Mouse (Mus musculus) limb, embryonic 14.5 days (tissue): ENCODE results near the gene Tmem221. TPM values are rescaled to one million over a fixed set of nuclear protein-coding genes. Genes with fewer than 3 reads are reported as not detected.

Experiments used
- ATAC-seq: fragments of 200-750 bp; cut with Nextera tagmentation; 2 replicates; pipeline ENCODE4 v1.8.0; 2017; ENCODE audit warnings: low read depth, moderate number of reproducible peaks, moderate TSS enrichment; ENCODE audit not compliant: low FRiP score
- DNase-seq: peaks from one replicate; pipeline ENCODE4 v3.0.0-alpha.2; 2015; ENCODE audit warnings: low spot score
- H3K27ac ChIP-seq: fragments of 300-500 bp; sonication (generic); replicated peaks from 2 replicates; pipeline ENCODE4 v1.5.1; 2014; ENCODE audit warnings: low read depth, mild to moderate bottlenecking, low read length, moderate library complexity, mixed read lengths
- H3K27me3 ChIP-seq: fragments of 300-500 bp; sonication (generic); 2 replicates; pipeline ENCODE4 v1.6.1; 2014; ENCODE audit warnings: low read length, mixed read lengths; ENCODE audit not compliant: control insufficient read depth, insufficient read depth
- H3K36me3 ChIP-seq: fragments of 300-500 bp; sonication (generic); 2 replicates; pipeline ENCODE4 v1.6.1; 2014; ENCODE audit warnings: mild to moderate bottlenecking, low read length, moderate library complexity, mixed read lengths; ENCODE audit not compliant: control insufficient read depth, insufficient read depth
- H3K4me1 ChIP-seq: fragments of 300-500 bp; sonication (generic); 2 replicates; pipeline ENCODE4 v1.6.1; 2014; ENCODE audit warnings: antibody characterized with exemption, low read length, mixed read lengths; ENCODE audit not compliant: control insufficient read depth, insufficient read depth
- H3K4me2 ChIP-seq: fragments of 300-500 bp; sonication (generic); replicated peaks from 2 replicates; pipeline ENCODE4 v1.6.1; 2014; ENCODE audit warnings: low read depth, mild to moderate bottlenecking, low read length, moderate library complexity; ENCODE audit not compliant: severe bottlenecking
- H3K4me3 ChIP-seq: fragments of 300-500 bp; sonication (generic); replicated peaks from 2 replicates; pipeline ENCODE4 v1.5.1; 2014; ENCODE audit warnings: low read length
- H3K9ac ChIP-seq: fragments of 300-500 bp; sonication (generic); 2 replicates; pipeline ENCODE4 v1.6.1; 2014; ENCODE audit warnings: mild to moderate bottlenecking, low read depth, low read length, moderate library complexity; ENCODE audit not compliant: severe bottlenecking
- H3K9me3 ChIP-seq: fragments of 300-500 bp; sonication (generic); 2 replicates; pipeline ENCODE4 v1.6.1; 2016; ENCODE audit warnings: low read length; ENCODE audit not compliant: control insufficient read depth
- POLR2A ChIP-seq: fragments of 200-500 bp; IDR thresholded peaks from 2 replicates; pipeline ENCODE4 v1.8.0; 2012; ENCODE audit warnings: inconsistent platforms, mild to moderate bottlenecking, moderate library complexity, borderline replicate concordance; ENCODE audit not compliant: insufficient read depth, insufficient read length; ENCODE audit errors: extremely low read depth
- WGBS: fragments of 180-500 bp; shearing (Covaris S2); extraction: QIAGEN DNeasy Blood & Tissue Kit; methylation state at CpG from one replicate; pipeline ENCODE4 v1.1.7; 2014; 5-methylcytosine and 5-hydroxymethylcytosine counted together
- polyA plus RNA-seq, 2 experiments: library from polyadenylated mRNA; depleted of rRNA in 1 of 2; stranded (reverse) in 1 of 2; unstranded in 1 of 2; fragments of >200 nt; fragmentation: Nextera tagmentation in 1 of 2; extraction: Ambion mirVana in 1 of 2; gene quantifications; 2 replicates each; pipeline versions ENCODE4 v1.2.1 to v1.2.3; 2012 to 2014

Gene Tmem221
- polyA plus RNA-seq, 2 experiments = 0.34 to 0.89 TPM

DNA sequence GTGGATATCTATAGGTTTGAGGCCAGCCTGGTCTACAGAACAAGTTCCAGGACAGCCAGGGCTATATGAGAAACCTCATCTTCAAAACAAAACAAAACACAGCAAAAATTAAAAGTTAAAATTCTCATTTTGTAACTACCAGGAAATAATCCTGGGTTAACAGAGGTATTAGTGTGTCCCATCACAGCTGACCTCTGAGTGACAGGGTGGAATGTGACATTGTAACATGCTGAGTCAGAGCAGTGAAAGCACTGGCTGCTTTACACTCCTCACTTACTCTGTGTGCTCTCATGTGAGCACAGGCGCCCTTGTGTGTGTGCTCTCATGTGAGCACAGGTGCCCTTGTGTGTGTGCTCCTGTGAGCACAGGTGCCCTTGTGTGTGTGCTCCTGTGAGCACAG is 16.3 kb upstream of the Tmem221 start:
- Histone ChIP-seq H3K4me3 (no peak overlapping the region), H3K4me2 (no peak overlapping the region), H3K27ac (no peak overlapping the region), H3K36me3 (no peaks in the 10 kb centered on the region), H3K9me3 (no peaks in the 10 kb centered on the region), H3K9ac (no peak overlapping the region), H3K27me3 (no peaks in the 10 kb centered on the region), H3K4me1 (peaks cover 22% of the 10 kb centered on the region)
- ATAC-seq = no peak
- TF ChIP-seq POLR2A = no peak
- 54% methylated on average over 1 of the region's 1 CpGs for WGBS
- no peak for DNase-seq

DNA sequence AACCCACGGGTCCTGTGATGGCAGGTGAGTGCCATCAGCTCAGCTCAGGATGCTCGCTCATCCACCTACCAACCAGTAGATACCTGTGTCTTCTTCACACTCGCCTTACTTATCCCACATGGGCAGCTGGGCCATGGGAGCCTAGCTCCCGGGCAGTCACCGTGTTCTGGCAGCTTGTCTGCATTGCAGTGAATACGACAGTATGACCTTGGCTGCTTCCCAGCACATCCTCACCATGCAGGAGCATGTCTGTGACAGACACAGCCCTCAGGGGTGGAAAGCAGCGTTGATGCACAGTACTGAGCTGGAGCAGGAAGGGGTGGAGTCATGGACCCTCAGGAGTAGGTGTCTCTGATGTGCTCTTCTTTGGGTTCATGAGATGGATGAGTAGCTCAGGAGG is 15.8 kb upstream of the Tmem221 start:
- H3K4me2 ChIP-seq = no peak overlapping the region
- TF ChIP-seq POLR2A = no peak
- no peak overlapping the region for H3K4me3 ChIP-seq
- DNase-seq = no peak
- whole genome bisulfite sequencing = 73% methylated on average over 7 of the region's 7 CpGs
- ATAC-seq = no peak
- H3K4me1 ChIP-seq = peaks cover 23% of the 10 kb centered on the region
- no peak overlapping the region for H3K27ac ChIP-seq
- no peaks in the 10 kb centered on the region for H3K9me3 ChIP-seq
- no peaks in the 10 kb centered on the region for H3K27me3 ChIP-seq
- H3K9ac ChIP-seq = no peak overlapping the region
- H3K36me3 ChIP-seq = no peaks in the 10 kb centered on the region

DNA sequence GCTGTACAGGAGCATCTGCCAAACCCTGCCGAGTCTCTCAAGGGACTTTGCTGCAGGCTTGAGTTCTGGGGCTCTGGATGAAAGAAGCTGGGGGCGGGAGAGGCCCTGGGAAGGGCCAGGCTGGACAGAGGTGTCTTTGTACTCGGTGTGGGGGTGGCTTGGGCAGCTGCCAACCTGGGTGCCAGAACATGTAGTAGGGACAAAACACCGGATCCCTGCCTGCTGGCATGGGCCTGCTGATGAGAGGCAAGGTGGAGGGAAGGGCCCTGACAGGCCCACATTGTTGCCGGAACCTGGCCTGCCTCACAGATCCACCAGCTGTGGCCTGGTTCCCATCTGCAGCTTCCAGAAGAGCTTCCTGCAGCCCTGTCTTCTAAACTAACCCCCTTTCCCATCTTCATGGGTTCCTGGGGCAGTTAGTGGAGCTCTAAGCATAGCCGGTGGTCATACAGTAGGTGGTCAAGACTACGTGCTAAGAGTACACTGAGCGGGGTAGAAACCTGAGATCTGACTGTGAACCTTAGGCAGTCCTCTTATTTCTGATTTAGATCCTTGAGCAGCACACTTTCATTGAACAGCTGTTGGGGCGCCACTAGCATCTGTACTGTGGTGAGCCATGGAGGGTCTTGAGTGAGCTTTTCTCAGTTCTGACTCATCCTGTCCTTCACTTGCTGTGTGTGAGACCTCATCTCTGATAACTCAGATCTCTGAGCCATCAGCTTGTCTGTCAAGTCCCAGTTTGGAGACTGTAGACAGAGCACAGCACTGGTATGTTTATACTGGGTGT is 14.4 kb upstream of the Tmem221 start:
- no peaks in the 10 kb centered on the region for H3K36me3 ChIP-seq
- peak overlapping the region; percentile 4; the same call in 1 of the 2 replicates for H3K4me3 ChIP-seq
- no peak for ATAC-seq
- no peak overlapping the region; the same call in 1 of the 2 replicates for H3K4me2 ChIP-seq
- peak; percentile 44 for DNase-seq
- TF ChIP-seq POLR2A = no peak
- H3K4me1 ChIP-seq = peaks cover 31% of the 10 kb centered on the region
- H3K27me3 ChIP-seq = peaks cover 6% of the 10 kb centered on the region; the same call in 1 of the 2 replicates
- H3K27ac ChIP-seq = no peak overlapping the region; the same call in 1 of the 2 replicates
- WGBS = 64% methylated on average over 9 of the region's 9 CpGs
- H3K9me3 ChIP-seq = no peaks in the 10 kb centered on the region
- no peak overlapping the region for H3K9ac ChIP-seq

DNA sequence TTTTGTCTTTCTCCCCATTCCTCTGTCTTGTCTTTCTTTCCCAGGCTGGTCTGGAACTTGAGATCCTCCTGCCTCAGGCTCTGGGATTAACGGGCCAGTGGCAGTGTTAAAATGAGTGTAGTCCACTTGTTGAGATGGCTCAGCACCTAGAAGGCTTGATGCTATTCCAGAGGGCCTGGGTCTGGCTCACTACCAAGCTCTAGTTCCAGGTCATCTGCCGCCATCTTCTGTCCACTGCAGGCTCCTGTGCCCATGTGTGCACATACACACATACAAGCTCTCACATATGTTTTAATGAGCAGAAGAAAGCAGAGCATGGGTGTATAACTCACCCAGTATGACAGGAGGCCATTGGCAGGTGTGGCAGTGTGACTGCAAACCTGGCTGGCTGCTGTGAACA is 13.4 kb upstream of the Tmem221 start:
- WGBS = 88% methylated on average over 2 of the region's 2 CpGs
- H3K4me3 ChIP-seq = no peak overlapping the region
- no peak overlapping the region for H3K9ac ChIP-seq
- no peak overlapping the region for H3K27ac ChIP-seq
- peaks cover 11% of the 10 kb centered on the region; the same call in 1 of the 2 replicates for H3K27me3 ChIP-seq
- ATAC-seq = no peak
- no peak overlapping the region; the same call in 1 of the 2 replicates for H3K4me2 ChIP-seq
- DNase-seq = no peak
- TF ChIP-seq POLR2A = no peak
- H3K4me1 ChIP-seq = peaks cover 31% of the 10 kb centered on the region
- H3K36me3 ChIP-seq = no peaks in the 10 kb centered on the region
- no peaks in the 10 kb centered on the region for H3K9me3 ChIP-seq

DNA sequence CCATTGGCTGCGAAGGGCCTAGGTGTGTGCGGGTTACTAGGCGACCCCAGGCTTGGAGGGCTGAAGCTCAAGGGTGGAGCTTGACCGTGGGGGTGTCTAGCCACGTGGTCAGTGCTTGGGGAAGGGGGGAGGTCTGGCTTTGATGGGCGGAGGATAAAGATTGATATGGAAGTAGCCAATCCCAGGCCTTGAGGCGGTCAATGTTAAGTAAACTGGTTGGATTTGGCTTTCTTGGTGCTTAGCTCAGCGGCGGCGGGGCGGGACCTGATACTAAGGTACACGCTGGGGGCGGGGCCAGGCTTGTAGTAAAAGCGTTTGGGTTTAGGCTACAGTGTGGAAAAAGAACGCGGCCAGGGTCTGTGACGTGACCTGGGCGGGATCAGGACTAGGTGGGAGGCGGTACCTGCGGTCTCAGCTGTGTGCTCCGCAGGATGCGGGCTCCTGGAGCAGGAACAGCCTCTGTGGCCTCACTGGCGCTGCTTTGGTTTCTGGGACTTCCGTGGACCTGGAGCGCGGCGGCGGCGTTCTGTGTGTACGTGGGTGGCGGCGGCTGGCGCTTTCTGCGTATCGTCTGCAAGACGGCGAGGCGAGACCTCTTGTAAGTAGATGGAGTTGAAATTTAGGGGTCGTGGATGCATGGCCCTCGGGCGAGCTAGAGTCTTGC is 11.8 kb upstream of the Tmem221 start:
- peak overlapping the region; percentile 88 for H3K4me2 ChIP-seq
- under 1% methylated on average over 41 of the region's 41 CpGs for WGBS
- H3K27me3 ChIP-seq = peaks cover 11% of the 10 kb centered on the region; the same call in 1 of the 2 replicates
- no peaks in the 10 kb centered on the region for H3K36me3 ChIP-seq
- peak overlapping the region; percentile 81 for H3K27ac ChIP-seq
- peak overlapping the region; percentile 54 for H3K4me3 ChIP-seq
- TF ChIP-seq POLR2A = peak; percentile 51; the same call in 1 of the 2 replicates
- ATAC-seq (peak; percentile 92), DNase-seq (peak; percentile 98)
- no peaks in the 10 kb centered on the region for H3K9me3 ChIP-seq
- peaks cover 31% of the 10 kb centered on the region for H3K4me1 ChIP-seq
- peak overlapping the region; percentile 66 for H3K9ac ChIP-seq
